Mouse (Mus musculus) midbrain, embryonic 14.5 days (tissue): ENCODE measurements around the gene Ube2k. TPM values are rescaled to one million over a fixed set of nuclear protein-coding genes. Genes with fewer than 3 reads are reported as not detected.

Experiments used
- ATAC-seq: fragments of 200-750 bp; cut with Nextera tagmentation; 2 replicates; pipeline ENCODE4 v1.8.0; 2017; ENCODE audit warnings: moderate number of reproducible peaks, moderate library complexity; ENCODE audit not compliant: low FRiP score, low TSS enrichment
- DNase-seq: peaks from one replicate; pipeline ENCODE4 v3.0.0-alpha.2; 2015
- H3K27ac ChIP-seq: fragments of 300-500 bp; sonication (generic); replicated peaks from 2 replicates; pipeline ENCODE4 v1.5.1; 2014; ENCODE audit warnings: mild to moderate bottlenecking, low read depth, low read length, moderate library complexity
- H3K27me3 ChIP-seq: fragments of 300-500 bp; sonication (generic); 2 replicates; pipeline ENCODE4 v1.6.1; 2014; ENCODE audit warnings: low read length, control low read depth, mixed read lengths; ENCODE audit not compliant: control insufficient read depth, insufficient read depth
- H3K36me3 ChIP-seq: fragments of 300-500 bp; sonication (generic); 2 replicates; pipeline ENCODE4 v1.6.1; 2014; ENCODE audit warnings: low read length, control low read depth; ENCODE audit not compliant: control insufficient read depth, insufficient read depth
- H3K4me1 ChIP-seq: fragments of 300-500 bp; sonication (generic); 2 replicates; pipeline ENCODE4 v1.6.1; 2014; ENCODE audit warnings: mild to moderate bottlenecking, antibody characterized with exemption, low read length, control low read depth; ENCODE audit not compliant: control insufficient read depth, insufficient read depth
- H3K4me2 ChIP-seq: fragments of 300-500 bp; sonication (generic); 2 replicates; pipeline ENCODE4 v1.6.1; 2014; ENCODE audit warnings: mild to moderate bottlenecking, low read length, moderate library complexity
- H3K4me3 ChIP-seq: fragments of 300-500 bp; sonication (generic); replicated peaks from 2 replicates; pipeline ENCODE4 v1.5.1; 2014; ENCODE audit warnings: low read depth, low read length
- H3K9ac ChIP-seq: fragments of 300-500 bp; sonication (generic); replicated peaks from 2 replicates; pipeline ENCODE4 v1.6.1; 2014; ENCODE audit warnings: mild to moderate bottlenecking, low read length, moderate library complexity
- H3K9me3 ChIP-seq: fragments of 300-500 bp; sonication (generic); 2 replicates; pipeline ENCODE4 v1.6.1; 2016; ENCODE audit warnings: low read length, control low read depth, mixed read lengths; ENCODE audit not compliant: control insufficient read depth
- WGBS: fragments of 180-500 bp; shearing (Covaris S2); extraction: QIAGEN DNeasy Blood & Tissue Kit; methylation state at CpG from one replicate; pipeline ENCODE4 v1.1.7; 2014; 5-methylcytosine and 5-hydroxymethylcytosine counted together
- polyA plus RNA-seq: library from polyadenylated mRNA; unstranded; fragments of >200 nt; fragmentation: Nextera tagmentation; extraction: Ambion mirVana; gene quantifications from 2 replicates; pipeline ENCODE4 v1.2.1, GENCODE M21; 2014

Ube2k gene
- polyA plus RNA-seq, 1 experiment from 2014 or later: 155 TPM

DNA sequence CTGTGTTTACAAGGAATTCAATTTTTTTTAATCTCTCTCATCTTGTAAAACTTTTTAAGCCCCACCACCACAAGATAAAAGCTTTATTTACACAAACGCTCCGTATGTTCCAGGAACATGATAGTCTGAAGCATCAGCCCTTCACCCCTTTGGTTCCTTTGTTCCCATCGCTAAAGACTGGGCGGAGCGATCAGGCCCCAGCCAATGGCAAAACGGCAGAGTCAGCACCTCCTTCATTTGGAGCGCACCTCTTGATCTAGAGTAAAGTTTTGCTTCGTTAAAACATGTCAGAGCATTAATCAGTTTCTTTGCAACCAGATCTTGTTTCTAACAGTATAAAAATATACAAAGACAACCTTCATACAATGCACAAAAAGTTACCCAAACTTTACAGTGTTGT is 31.2 kb upstream of the Ube2k start:
- Histone ChIP-seq H3K9ac (no peak overlapping the region), H3K4me1 (no peaks in the 10 kb centered on the region), H3K36me3 (no peaks in the 10 kb centered on the region), H3K4me2 (no peak overlapping the region), H3K27ac (no peak overlapping the region), H3K4me3 (no peak overlapping the region), H3K27me3 (no peaks in the 10 kb centered on the region), H3K9me3 (no peaks in the 10 kb centered on the region)
- ATAC-seq (no peak), DNase-seq (peak; percentile 27)
- WGBS: 15% methylated on average over 8 of the region's 8 CpGs

DNA sequence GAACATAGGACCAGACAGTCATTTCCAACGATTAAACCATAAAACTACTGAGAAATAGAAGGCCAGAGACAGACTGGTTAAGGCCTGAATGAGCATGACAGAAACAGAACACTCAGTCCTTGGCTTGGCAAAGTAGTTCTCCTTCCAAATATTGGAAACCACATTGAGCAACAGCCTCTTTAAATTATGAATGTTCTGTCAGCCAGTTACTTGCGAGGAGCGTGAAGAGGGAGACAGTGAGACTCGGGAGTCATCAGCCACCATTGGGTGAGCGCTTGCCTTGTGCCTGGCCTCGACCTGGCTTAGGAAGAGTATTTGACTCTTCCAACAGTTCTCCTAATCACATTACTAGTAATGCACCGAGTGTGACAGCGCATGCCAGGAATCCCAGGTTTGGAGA is 28.6 kb upstream of the Ube2k start:
- Histone ChIP-seq H3K4me1 (no peaks in the 10 kb centered on the region), H3K9ac (no peak overlapping the region), H3K36me3 (no peaks in the 10 kb centered on the region), H3K27me3 (no peaks in the 10 kb centered on the region), H3K4me3 (no peak overlapping the region), H3K27ac (no peak overlapping the region), H3K4me2 (no peak overlapping the region), H3K9me3 (no peaks in the 10 kb centered on the region)
- no peak for ATAC-seq
- DNase-seq: no peak
- WGBS: 87% methylated on average over 8 of the region's 8 CpGs

DNA sequence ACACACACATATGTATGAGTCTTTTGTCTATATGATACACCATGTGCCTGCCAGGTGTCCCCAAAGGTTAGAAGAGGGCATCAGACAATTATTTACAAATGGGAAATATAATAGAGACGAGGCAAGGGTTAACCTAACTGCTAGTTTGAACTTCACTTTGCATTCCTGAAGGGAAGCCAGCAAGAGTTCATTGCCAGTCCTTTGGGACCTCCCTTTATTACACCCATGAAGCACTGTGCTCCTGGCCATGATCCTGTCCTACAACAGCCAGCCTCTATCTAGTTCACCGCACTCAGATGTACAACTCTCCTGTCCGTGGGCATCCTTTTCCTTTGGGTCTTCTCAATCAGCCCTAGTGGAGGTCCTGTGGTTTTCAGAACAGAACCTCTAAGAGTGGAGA is 23.5 kb upstream of the Ube2k start:
- Histone ChIP-seq H3K4me2 (no peak overlapping the region), H3K9ac (no peak overlapping the region), H3K27me3 (no peaks in the 10 kb centered on the region), H3K4me1 (no peaks in the 10 kb centered on the region), H3K36me3 (no peaks in the 10 kb centered on the region), H3K9me3 (no peaks in the 10 kb centered on the region), H3K4me3 (no peak overlapping the region), H3K27ac (no peak overlapping the region)
- ATAC-seq: no peak
- WGBS: 93% methylated on average over 3 of the region's 3 CpGs
- no peak for DNase-seq

DNA sequence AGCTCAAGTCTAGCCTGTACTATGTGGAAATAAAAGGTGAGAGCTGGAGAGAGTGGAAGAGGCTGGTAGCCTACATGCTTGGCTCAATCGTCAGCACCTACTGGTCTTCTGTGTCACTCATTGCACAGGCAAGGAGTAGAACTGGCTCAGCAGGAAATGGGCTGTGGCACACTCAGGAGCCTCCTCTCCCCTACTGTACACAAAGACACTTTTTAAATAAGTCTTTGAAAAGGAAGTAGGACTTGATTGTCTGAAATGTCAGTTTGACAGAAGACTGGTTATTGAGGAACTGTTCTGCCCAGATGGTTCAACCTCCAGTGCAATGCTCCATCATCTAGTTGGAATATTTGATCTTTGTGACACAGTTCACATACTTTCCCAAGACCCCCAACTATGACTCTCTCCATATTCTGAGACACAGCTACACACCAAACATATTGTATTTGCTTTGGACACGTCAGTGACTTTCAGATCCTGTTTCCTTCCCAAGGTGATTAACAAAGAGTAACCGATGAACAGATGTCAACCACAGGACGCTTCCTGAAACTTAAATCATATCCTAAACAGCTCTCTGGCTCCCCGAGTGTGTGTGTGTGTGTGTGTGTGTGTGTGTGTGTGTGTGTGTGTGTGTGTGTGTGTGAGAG is 22.3 kb upstream of the Ube2k start:
- no peaks in the 10 kb centered on the region for H3K9me3 ChIP-seq
- H3K27me3 ChIP-seq: no peaks in the 10 kb centered on the region
- H3K9ac ChIP-seq: no peak overlapping the region
- no peak for DNase-seq
- no peak for ATAC-seq
- H3K4me3 ChIP-seq: no peak overlapping the region
- no peaks in the 10 kb centered on the region for H3K36me3 ChIP-seq
- no peak overlapping the region for H3K4me2 ChIP-seq
- WGBS: 84% methylated on average over 5 of the region's 5 CpGs
- H3K4me1 ChIP-seq: no peaks in the 10 kb centered on the region
- H3K27ac ChIP-seq: no peak overlapping the region

DNA sequence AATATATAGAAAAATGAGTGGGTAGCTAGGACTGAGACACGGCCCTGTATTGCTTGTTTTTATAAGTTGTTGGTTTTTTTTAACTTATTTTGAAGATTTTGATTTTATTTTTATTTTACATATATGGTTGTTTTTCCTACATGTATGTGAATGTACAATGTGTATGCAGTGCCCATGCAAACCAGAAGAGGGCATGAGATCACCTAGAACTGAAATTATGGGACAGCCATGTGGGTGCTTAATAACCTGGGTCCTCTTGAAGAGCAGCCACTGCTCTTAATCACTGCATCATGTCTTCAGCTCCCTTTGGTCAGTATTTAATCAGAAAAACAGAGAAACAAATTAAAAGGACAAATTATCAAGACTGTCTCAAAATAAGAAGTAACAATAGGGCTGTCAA is 15.2 kb upstream of the Ube2k start:
- 74% methylated on average over 1 of the region's 1 CpGs for WGBS
- H3K4me3 ChIP-seq: no peak overlapping the region
- H3K9me3 ChIP-seq: no peaks in the 10 kb centered on the region
- ATAC-seq (no peak), DNase-seq (peak; percentile 35)
- no peak overlapping the region for H3K27ac ChIP-seq
- peaks cover 3% of the 10 kb centered on the region; the same call in 1 of the 2 replicates for H3K4me1 ChIP-seq
- no peak overlapping the region for H3K4me2 ChIP-seq
- no peaks in the 10 kb centered on the region for H3K27me3 ChIP-seq
- H3K9ac ChIP-seq: no peak overlapping the region
- no peaks in the 10 kb centered on the region for H3K36me3 ChIP-seq

DNA sequence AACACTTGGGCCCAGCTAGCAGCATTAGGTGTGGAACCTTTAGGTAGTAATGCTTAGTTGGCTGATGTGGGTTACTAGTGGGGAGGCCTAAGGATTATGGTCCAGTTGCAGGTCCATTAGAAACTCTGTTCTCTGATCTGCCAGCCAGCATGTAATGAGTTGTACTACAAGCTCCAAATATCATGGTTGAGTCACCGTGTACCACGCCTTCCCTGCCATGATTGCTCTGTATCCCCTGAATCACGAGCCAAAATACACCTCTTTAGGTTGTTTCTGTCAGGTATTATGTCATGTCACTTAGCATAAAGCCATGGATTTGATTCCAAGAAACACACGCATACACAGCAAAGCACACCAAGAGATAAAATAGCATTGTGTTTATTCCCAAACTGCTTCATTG is 12.2 kb upstream of the Ube2k start:
- Histone ChIP-seq H3K27me3 (no peaks in the 10 kb centered on the region), H3K4me2 (no peak overlapping the region), H3K36me3 (no peaks in the 10 kb centered on the region), H3K4me1 (peaks cover 3% of the 10 kb centered on the region; the same call in 1 of the 2 replicates), H3K27ac (no peak overlapping the region), H3K9me3 (no peaks in the 10 kb centered on the region), H3K9ac (no peak overlapping the region), H3K4me3 (no peak overlapping the region)
- DNase-seq: no peak
- ATAC-seq: no peak
- 60% methylated on average over 4 of the region's 4 CpGs for WGBS

DNA sequence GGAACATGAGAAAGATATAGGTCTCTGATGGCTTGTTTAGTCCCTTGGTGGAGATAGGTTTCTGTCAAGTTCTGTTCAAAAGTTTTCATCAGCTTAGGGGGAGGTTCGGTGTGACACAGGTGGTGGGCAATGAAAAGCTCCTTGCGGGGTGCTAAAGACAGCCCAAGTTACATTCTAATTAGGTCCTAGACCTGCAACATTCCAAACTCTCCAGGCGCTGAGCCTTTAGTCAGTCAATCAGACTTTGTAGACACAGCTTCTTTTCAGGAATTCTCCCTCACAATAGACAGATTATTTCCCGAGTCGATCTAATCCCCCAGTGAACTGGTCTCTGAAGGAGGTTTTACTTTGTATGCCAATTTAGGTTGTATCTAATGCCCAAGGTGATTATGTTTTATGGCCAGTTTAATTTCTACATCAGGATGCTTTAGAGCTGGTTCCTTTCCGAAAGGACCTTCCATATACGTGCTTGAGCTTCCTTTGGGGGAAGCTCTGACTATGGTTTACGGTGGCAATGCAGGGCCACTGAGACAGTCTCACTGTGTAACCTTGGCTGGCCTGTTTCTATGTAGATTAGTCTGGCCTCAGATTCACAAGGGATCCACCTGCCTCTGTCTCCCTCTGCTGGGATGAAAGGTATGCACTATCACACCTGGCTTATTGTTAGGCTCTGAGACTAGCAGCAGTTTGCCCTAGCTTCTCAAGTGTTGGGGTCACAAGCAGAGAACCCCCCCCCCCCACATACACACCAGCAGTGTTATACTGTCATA is 11.2 kb upstream of the Ube2k start:
- H3K27me3 ChIP-seq: no peaks in the 10 kb centered on the region
- H3K27ac ChIP-seq: no peak overlapping the region
- no peak overlapping the region for H3K4me2 ChIP-seq
- no peak overlapping the region for H3K4me3 ChIP-seq
- peak; percentile 32 for DNase-seq
- no peak for ATAC-seq
- WGBS: 2% methylated on average over 8 of the region's 8 CpGs
- H3K4me1 ChIP-seq: peaks cover 3% of the 10 kb centered on the region; the same call in 1 of the 2 replicates
- H3K9ac ChIP-seq: no peak overlapping the region
- no peaks in the 10 kb centered on the region for H3K9me3 ChIP-seq
- H3K36me3 ChIP-seq: no peaks in the 10 kb centered on the region

DNA sequence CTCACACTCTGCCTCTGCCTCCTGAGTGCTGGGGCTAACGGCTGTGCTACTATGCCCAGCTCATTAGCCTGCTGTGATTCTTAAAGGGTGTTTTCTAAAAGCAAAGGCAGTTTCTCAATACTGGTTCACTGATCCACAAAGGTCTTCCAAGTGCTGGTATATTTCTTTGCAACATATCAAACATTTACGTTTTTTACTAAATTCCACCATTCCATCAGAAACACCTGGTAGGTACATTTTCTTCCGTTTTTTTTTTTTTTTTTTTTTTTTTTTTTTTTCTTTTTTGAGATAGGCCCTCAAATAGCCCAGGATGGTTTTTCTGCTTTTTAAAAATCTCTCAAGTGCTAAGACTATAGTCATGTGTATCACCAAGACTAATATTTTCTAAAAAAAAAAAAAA is 5.8 kb upstream of the Ube2k start:
- DNase-seq (no peak), ATAC-seq (no peak)
- H3K27me3 ChIP-seq: no peaks in the 10 kb centered on the region
- no peaks in the 10 kb centered on the region for H3K9me3 ChIP-seq
- H3K4me1 ChIP-seq: peaks cover under 1% of the 10 kb centered on the region; the same call in 1 of the 2 replicates
- WGBS: 78% methylated on average over 3 of the region's 3 CpGs
- no peak overlapping the region for H3K9ac ChIP-seq
- H3K4me2 ChIP-seq: no peak overlapping the region
- H3K27ac ChIP-seq: no peak overlapping the region
- no peaks in the 10 kb centered on the region for H3K36me3 ChIP-seq
- H3K4me3 ChIP-seq: no peak overlapping the region

DNA sequence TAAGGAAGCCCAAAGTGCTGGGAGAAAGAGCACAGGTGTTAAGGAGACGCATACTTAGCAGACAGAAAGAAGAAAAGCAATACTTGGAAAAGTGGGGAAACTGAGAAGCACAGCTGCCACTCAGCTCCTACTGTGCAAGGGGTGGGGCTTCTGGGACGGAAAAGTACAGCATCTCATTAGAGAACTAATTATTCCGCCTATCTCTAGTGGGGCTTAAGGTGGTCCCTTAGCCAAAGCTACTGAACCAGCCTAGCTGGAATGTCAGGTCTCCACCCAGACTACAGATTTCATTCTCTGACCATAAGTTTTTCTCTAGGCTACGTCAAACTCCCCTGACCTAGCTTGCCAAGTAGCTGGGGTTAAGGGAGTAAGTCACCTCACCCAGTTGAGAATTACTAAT is 2.5 kb upstream of the Ube2k start:
- 60% methylated on average over 4 of the region's 4 CpGs for WGBS
- DNase-seq: no peak
- Histone ChIP-seq H3K9me3 (no peaks in the 10 kb centered on the region), H3K4me1 (peaks cover 12% of the 10 kb centered on the region), H3K36me3 (no peaks in the 10 kb centered on the region), H3K4me3 (no peak overlapping the region), H3K27me3 (no peaks in the 10 kb centered on the region), H3K9ac (no peak overlapping the region), H3K27ac (no peak overlapping the region), H3K4me2 (no peak overlapping the region)
- ATAC-seq: no peak
